Mouse (Mus musculus) intestine, postnatal 0 days (tissue): Measurements from ENCODE around the gene 4930524B15Rik. TPM values are rescaled to one million over a fixed set of nuclear protein-coding genes. Genes with fewer than 3 reads are reported as not detected.
A peak's percentile ranks its signal among the peaks of the same experiment; 100 is the strongest.
"Not testable (repeated sequence)": the region's sequence is repeated elsewhere in the genome, so short reads cannot be mapped to it uniquely, and the experiment has no call there.

ENCODE experiments used
- ATAC-seq: fragments of 200-750 bp; cut with Nextera tagmentation; 2 replicates; pipeline ENCODE4 v1.8.0; 2017; ENCODE audit warnings: mild to moderate bottlenecking, moderate TSS enrichment, moderate library complexity
- H3K27ac ChIP-seq: fragments of 300-500 bp; sonication (generic); 2 replicates; pipeline ENCODE4 v1.5.1; 2014; ENCODE audit warnings: mild to moderate bottlenecking, low read depth, low read length, moderate library complexity
- H3K27me3 ChIP-seq: fragments of 300-500 bp; sonication (generic); replicated peaks from 2 replicates; pipeline ENCODE4 v1.6.1; 2014; ENCODE audit warnings: low read length, mixed read lengths; ENCODE audit not compliant: control insufficient read depth, insufficient read depth
- H3K36me3 ChIP-seq: fragments of 300-500 bp; sonication (generic); 2 replicates; pipeline ENCODE4 v1.6.1; 2014; ENCODE audit warnings: mild to moderate bottlenecking, moderate library complexity; ENCODE audit not compliant: control insufficient read depth, insufficient read depth
- H3K4me1 ChIP-seq: fragments of 300-500 bp; sonication (generic); replicated peaks from 2 replicates; pipeline ENCODE4 v1.6.1; 2014; ENCODE audit warnings: antibody characterized with exemption, low read length, mixed read lengths; ENCODE audit not compliant: control insufficient read depth, insufficient read depth
- H3K4me2 ChIP-seq: fragments of 300-500 bp; sonication (generic); replicated peaks from 2 replicates; pipeline ENCODE4 v1.6.1; 2014; ENCODE audit warnings: low read depth, mild to moderate bottlenecking, moderate library complexity
- H3K4me3 ChIP-seq: fragments of 300-500 bp; sonication (generic); 2 replicates; pipeline ENCODE4 v1.5.1; 2014; ENCODE audit warnings: low read depth, low read length
- H3K9ac ChIP-seq: fragments of 300-500 bp; sonication (generic); 2 replicates; pipeline ENCODE4 v1.6.1; 2014; ENCODE audit warnings: mild to moderate bottlenecking, low read depth, low read length
- H3K9me3 ChIP-seq: fragments of 300-500 bp; sonication (generic); 2 replicates; pipeline ENCODE4 v1.6.1; 2016; ENCODE audit warnings: mixed run types; ENCODE audit not compliant: control insufficient read depth
- CTCF ChIP-seq: sonication (generic); IDR thresholded peaks from 2 replicates; pipeline ENCODE4 v1.5.1; 2016; ENCODE audit warnings: low read depth, mild to moderate bottlenecking, control low read depth, antibody characterized with exemption, moderate library complexity
- WGBS: fragments of 180-500 bp; shearing (Covaris S2); extraction: QIAGEN DNeasy Blood & Tissue Kit; methylation state at CpG from one replicate; pipeline ENCODE4 v1.1.7; 2014; 5-methylcytosine and 5-hydroxymethylcytosine counted together
- polyA plus RNA-seq: library from polyadenylated mRNA; unstranded; fragments of >200 nt; fragmentation: Nextera tagmentation; extraction: Ambion mirVana; gene quantifications from 2 replicates; pipeline ENCODE4 v1.2.1, GENCODE M21; 2015

The 4930524B15Rik gene
- polyA plus RNA-seq, 1 experiment from 2014 or later: 0.26 TPM

DNA sequence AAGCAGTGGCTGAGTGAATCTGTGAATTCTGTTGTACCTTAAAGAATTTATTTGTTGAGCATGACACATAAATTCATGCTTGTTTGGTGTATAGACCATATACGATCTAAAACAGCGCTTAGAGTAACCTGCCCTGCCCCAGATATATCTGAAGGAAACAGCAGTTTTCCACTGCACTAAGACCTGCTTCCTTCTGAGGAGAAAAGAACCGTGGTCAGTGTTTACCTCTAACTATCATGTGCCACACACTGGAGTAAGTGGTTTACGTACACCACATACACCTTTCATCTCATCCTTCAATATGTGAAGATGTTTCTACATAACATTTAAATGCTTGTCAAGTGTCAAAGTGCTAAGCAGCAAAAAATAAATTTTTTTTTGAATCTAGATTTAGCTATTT, 8.7 kb downstream of the 4930524B15Rik start:
- Histone ChIP-seq H3K36me3 (no peaks in the 10 kb centered on the region), H3K9ac (no peak overlapping the region), H3K27me3 (no peaks in the 10 kb centered on the region), H3K4me2 (no peak overlapping the region), H3K4me1 (no peaks in the 10 kb centered on the region), H3K27ac (no peak overlapping the region), H3K4me3 (no peak overlapping the region), H3K9me3 (no peaks in the 10 kb centered on the region)
- no peak for TF ChIP-seq CTCF
- WGBS: 59% methylated on average over 4 of the region's 4 CpGs
- no peak for ATAC-seq

DNA sequence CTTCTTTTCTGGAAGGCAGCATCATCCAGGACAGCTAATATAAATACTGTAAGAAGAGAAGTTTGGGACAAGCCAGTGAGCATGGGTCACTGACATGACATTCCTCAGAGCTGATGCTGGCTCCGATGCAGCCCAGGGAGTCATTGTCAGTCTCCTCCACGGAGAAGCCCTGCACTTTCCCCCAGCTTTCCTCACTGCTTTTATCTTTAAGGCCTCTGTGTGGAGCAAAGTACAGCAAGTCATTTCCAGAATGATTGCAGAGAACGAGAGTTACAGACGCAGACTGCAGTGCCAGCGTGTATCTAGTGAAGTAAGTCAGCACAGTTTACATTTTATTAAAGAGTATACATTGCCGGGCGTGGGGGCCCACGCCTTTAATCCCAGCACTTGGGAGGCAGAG, 9.4 kb downstream of the 4930524B15Rik start:
- H3K27me3 ChIP-seq: no peaks in the 10 kb centered on the region
- no peak overlapping the region for H3K4me2 ChIP-seq
- H3K4me3 ChIP-seq: no peak overlapping the region
- H3K9me3 ChIP-seq: no peaks in the 10 kb centered on the region
- H3K36me3 ChIP-seq: no peaks in the 10 kb centered on the region
- H3K27ac ChIP-seq: no peak overlapping the region
- no peak for TF ChIP-seq CTCF
- H3K9ac ChIP-seq: no peak overlapping the region
- WGBS: 11% methylated on average over 8 of the region's 8 CpGs
- H3K4me1 ChIP-seq: no peaks in the 10 kb centered on the region
- ATAC-seq: peak; percentile 77

DNA sequence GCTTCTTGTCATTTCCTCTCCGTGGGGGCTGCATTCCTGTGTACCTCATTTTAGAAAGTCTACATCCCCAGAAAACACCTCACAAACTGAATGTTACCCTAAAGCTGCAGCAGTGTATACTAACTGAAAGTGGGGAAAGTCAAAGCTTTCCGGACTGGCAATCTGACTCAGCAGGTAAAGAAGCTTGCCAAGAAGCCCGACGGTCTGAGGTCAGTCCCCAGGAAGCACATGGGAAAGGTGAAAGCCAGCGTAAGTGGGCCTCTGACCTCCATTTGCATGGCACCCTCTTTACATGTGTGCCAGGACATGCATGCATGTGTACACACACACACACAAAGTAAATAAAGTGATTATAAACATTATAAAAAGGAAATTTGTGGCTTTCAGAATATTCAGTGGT, 10.3 kb downstream of the 4930524B15Rik start:
- Histone ChIP-seq H3K27me3 (no peaks in the 10 kb centered on the region), H3K4me1 (no peaks in the 10 kb centered on the region), H3K4me2 (no peak overlapping the region), H3K9ac (no peak overlapping the region), H3K27ac (no peak overlapping the region), H3K9me3 (no peaks in the 10 kb centered on the region), H3K36me3 (no peaks in the 10 kb centered on the region), H3K4me3 (no peak overlapping the region)
- ATAC-seq: no peak
- 73% methylated on average over 5 of the region's 5 CpGs for WGBS
- TF ChIP-seq CTCF: no peak

DNA sequence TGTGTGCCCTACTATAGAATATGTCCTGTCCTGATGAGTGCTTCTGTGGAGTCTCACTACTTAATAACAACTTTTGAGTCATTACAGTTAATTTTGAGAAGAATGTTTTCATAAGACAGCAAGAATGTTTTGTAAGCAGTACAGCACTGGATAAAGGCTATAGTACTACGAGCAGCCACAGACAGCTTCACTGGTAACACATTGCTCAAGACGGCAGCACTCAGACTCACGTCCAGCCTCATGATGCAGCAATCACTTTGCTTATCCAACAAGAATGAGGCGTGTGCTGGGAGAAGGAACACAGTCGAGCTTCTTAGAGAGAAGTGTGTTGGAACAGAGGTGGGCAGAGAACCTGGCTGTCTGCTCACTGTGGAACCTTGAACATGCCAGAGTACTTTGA, 10.7 kb downstream of the 4930524B15Rik start:
- Histone ChIP-seq H3K4me3 (no peak overlapping the region), H3K4me1 (no peaks in the 10 kb centered on the region), H3K27me3 (no peaks in the 10 kb centered on the region), H3K9ac (no peak overlapping the region), H3K36me3 (no peaks in the 10 kb centered on the region), H3K9me3 (no peaks in the 10 kb centered on the region), H3K27ac (no peak overlapping the region), H3K4me2 (no peak overlapping the region)
- no peak for ATAC-seq
- TF ChIP-seq CTCF: no peak
- 33% methylated on average over 5 of the region's 5 CpGs for WGBS

DNA sequence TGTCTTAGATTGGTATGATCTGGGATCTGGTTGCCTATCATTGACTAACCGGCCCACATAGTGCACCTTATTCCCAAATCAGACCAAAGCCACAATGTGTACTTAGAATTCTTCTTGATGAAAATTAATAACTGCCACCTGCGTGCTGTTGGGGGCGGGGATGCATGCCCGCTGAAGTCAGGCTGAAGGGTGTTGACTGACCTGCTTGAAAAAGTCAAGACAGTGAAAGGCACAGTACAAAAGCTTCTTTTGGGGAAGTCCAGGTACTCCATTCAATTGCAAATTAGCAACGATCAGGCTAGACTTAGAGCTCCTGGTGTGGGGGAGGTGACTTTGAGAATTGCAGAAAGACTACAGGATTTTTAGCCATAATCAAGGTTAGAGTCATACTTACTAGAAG, 14.7 kb downstream of the 4930524B15Rik start:
- not testable (repeated sequence) for H3K27me3 ChIP-seq, H3K9me3 ChIP-seq, H3K9ac ChIP-seq, H3K36me3 ChIP-seq, H3K4me2 ChIP-seq, ATAC-seq, H3K4me3 ChIP-seq, H3K4me1 ChIP-seq, H3K27ac ChIP-seq
- 94% methylated on average over 5 of the region's 5 CpGs for WGBS

DNA sequence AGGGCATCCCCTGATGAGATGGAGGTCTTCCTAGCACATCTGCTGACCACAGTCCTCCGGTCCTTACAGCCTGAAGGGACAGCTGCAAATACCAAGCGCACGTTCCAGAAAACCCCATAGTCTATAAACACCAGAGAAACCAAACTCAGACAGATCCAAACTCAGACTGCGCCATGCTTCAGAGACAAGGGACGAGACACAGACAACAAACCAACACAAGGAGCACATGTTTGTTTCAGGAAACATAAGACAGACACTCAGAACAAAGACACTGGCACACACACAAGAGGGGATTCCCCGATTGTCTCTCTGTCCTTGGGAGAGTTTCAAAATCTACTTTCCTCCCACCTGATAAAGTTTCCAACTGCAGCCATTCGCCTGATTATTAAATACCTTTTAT, 16.4 kb downstream of the 4930524B15Rik start:
- H3K9me3 ChIP-seq: no peaks in the 10 kb centered on the region
- H3K4me2 ChIP-seq: no peak overlapping the region
- no peak overlapping the region for H3K4me3 ChIP-seq
- no peaks in the 10 kb centered on the region for H3K27me3 ChIP-seq
- H3K9ac ChIP-seq: no peak overlapping the region
- H3K4me1 ChIP-seq: no peaks in the 10 kb centered on the region
- H3K27ac ChIP-seq: no peak overlapping the region
- WGBS: 74% methylated on average over 7 of the region's 7 CpGs
- no peak for ATAC-seq
- no peak for TF ChIP-seq CTCF
- H3K36me3 ChIP-seq: no peaks in the 10 kb centered on the region

DNA sequence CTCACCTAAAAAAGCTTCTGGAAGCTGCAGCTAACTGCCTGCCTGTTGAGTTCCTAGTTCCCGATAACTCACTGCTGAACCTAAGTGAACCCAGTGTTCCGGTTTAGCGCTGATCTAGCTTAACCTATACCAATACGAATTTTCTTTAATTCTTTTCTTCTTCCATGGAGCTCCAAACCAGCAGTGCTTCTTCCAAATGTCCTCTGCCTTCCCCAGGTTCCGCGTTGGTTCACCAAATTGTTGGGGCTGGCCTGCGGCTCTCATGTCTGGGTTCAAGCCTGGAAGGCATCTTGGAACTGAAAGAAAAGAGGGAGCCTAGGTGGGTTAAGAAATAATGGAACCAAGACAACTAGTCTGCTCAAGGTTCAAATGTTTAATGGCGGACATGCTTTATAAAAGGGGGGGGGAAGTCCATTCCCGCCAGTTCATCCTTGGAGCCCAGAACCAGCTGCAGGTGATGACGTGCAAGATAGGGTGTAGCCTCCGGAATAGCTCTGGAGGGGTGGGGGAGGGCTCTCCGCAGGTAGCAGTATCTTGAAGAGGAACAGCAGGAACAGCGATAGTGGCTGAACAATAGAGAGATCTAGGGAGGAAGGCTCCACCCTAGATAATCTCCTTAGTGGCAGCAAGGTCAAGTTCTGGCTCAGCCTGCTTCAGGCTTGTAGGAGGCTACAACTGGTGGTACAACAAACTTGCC, 17.0 kb downstream of the 4930524B15Rik start:
- H3K4me1 ChIP-seq, H3K9me3 ChIP-seq, H3K36me3 ChIP-seq, H3K27me3 ChIP-seq, H3K27ac ChIP-seq, H3K4me3 ChIP-seq, ATAC-seq, H3K9ac ChIP-seq, H3K4me2 ChIP-seq: not testable (repeated sequence)
- 80% methylated on average over 13 of the region's 13 CpGs for WGBS
